Mouse (Mus musculus) lung, postnatal 0 days (tissue): ENCODE measurements around the gene Gm10563. TPM values are rescaled to one million over a fixed set of nuclear protein-coding genes. Genes with fewer than 3 reads are reported as not detected.

ENCODE experiments used
- ATAC-seq: fragments of 200-750 bp; cut with Nextera tagmentation; 2 replicates; pipeline ENCODE4 v1.8.0; 2017; ENCODE audit warnings: moderate library complexity
- DNase-seq: peaks from one replicate; pipeline ENCODE4 v3.0.0-alpha.2; 2016; ENCODE audit warnings: low spot score
- H3K27ac ChIP-seq: fragments of 300-500 bp; sonication (generic); 2 replicates; pipeline ENCODE4 v1.5.1; 2014; ENCODE audit warnings: antibody characterized with exemption, mild to moderate bottlenecking, low read length, mixed read lengths
- H3K27me3 ChIP-seq: fragments of 300-500 bp; sonication (generic); replicated peaks from 2 replicates; pipeline ENCODE4 v1.6.1; 2014; ENCODE audit warnings: low read length, mixed read lengths; ENCODE audit not compliant: insufficient read depth
- H3K36me3 ChIP-seq: fragments of 300-500 bp; sonication (generic); 2 replicates; pipeline ENCODE4 v1.6.1; 2014; ENCODE audit warnings: low read length, mixed read lengths; ENCODE audit not compliant: insufficient read depth
- H3K4me1 ChIP-seq: fragments of 300-500 bp; sonication (generic); 2 replicates; pipeline ENCODE4 v1.6.1; 2014; ENCODE audit warnings: antibody characterized with exemption, low read depth, low read length, mixed read lengths; ENCODE audit not compliant: insufficient read depth
- H3K4me2 ChIP-seq: fragments of 300-500 bp; sonication (generic); replicated peaks from 2 replicates; pipeline ENCODE4 v1.6.1; 2014; ENCODE audit warnings: low read depth, mild to moderate bottlenecking, low read length, moderate library complexity, mixed read lengths
- H3K4me3 ChIP-seq: fragments of 300-500 bp; sonication (generic); 2 replicates; pipeline ENCODE4 v1.5.1; 2014; ENCODE audit warnings: low read depth, low read length
- H3K9ac ChIP-seq: fragments of 300-500 bp; sonication (generic); replicated peaks from 2 replicates; pipeline ENCODE4 v1.6.1; 2014; ENCODE audit warnings: low read depth, mild to moderate bottlenecking
- H3K9me3 ChIP-seq: fragments of 300-500 bp; sonication (generic); 2 replicates; pipeline ENCODE4 v1.6.1; 2016; ENCODE audit warnings: low read length, mixed read lengths
- CTCF ChIP-seq: IDR thresholded peaks from 2 replicates; pipeline ENCODE4 v1.5.1; 2016; ENCODE audit warnings: antibody characterized with exemption, mild to moderate bottlenecking
- EP300 ChIP-seq: IDR thresholded peaks from 2 replicates; pipeline ENCODE4 v1.6.1; 2016; ENCODE audit warnings: antibody characterized with exemption, mild to moderate bottlenecking, control low read depth
- WGBS: fragments of 180-500 bp; shearing (Covaris S2); extraction: QIAGEN DNeasy Blood & Tissue Kit; methylation state at CpG from one replicate; pipeline ENCODE4 v1.1.7; 2014; 5-methylcytosine and 5-hydroxymethylcytosine counted together
- polyA plus RNA-seq: library from polyadenylated mRNA; unstranded; fragments of >200 nt; fragmentation: Nextera tagmentation; extraction: Ambion mirVana; gene quantifications from 2 replicates; pipeline ENCODE4 v1.2.1, GENCODE M21; 2015

The Gm10563 gene
- polyA plus RNA-seq, 1 experiment from 2014 or later, result not detected

GRCm38 (mm10) chr4:155660641-155661040 lies 15.4 kb upstream of the Gm10563 start:
- Histone ChIP-seq H3K4me1 (no peaks in the 10 kb centered on the region), H3K9ac (no peak overlapping the region), H3K27ac (no peak overlapping the region), H3K4me2 (no peak overlapping the region), H3K27me3 (no peaks in the 10 kb centered on the region), H3K4me3 (no peak overlapping the region), H3K36me3 (no peaks in the 10 kb centered on the region), H3K9me3 (no peaks in the 10 kb centered on the region)
- TF ChIP-seq EP300 (no peak), CTCF (no peak)
- DNase-seq, result no peak
- 56% methylated on average over 12 of the region's 12 CpGs for WGBS
- ATAC-seq, result 0 out of 2 replicates have a peak, but pooled peaks have one; percentile 33

- no peak overlapping the region for H3K4me2 ChIP-seq
- H3K4me1 ChIP-seq, result peaks cover 8% of the 10 kb centered on the region
- H3K4me3 ChIP-seq, result no peak overlapping the region
- H3K9me3 ChIP-seq, result no peaks in the 10 kb centered on the region
- no peaks in the 10 kb centered on the region for H3K36me3 ChIP-seq
- TF ChIP-seq CTCF, result no peak
- no peak for TF ChIP-seq EP300
- DNase-seq (no peak), ATAC-seq (no peak)
- no peak overlapping the region for H3K9ac ChIP-seq
- no peak overlapping the region for H3K27ac ChIP-seq
- H3K27me3 ChIP-seq, result 0 out of 2 replicates have a peak, but pooled peaks cover under 1% of the 10 kb centered on the region
- WGBS, result 92% methylated on average over 10 of the region's 10 CpGs
Observed at GRCm38 (mm10) chr4:155658961-155659360, 13.8 kb upstream of the Gm10563 start.

- no peak overlapping the region for H3K9ac ChIP-seq
- H3K9me3 ChIP-seq, result no peaks in the 10 kb centered on the region
- ATAC-seq (no peak), DNase-seq (no peak)
- H3K27ac ChIP-seq, result no peak overlapping the region
- no peak overlapping the region for H3K4me3 ChIP-seq
- H3K4me2 ChIP-seq, result no peak overlapping the region
- no peak for TF ChIP-seq EP300
- TF ChIP-seq CTCF, result no peak
- H3K4me1 ChIP-seq, result peaks cover 23% of the 10 kb centered on the region
- no peaks in the 10 kb centered on the region for H3K36me3 ChIP-seq
- 92% methylated on average over 13 of the region's 13 CpGs for WGBS
- 0 out of 2 replicates have a peak, but pooled peaks cover 4% of the 10 kb centered on the region for H3K27me3 ChIP-seq
Observed at GRCm38 (mm10) chr4:155656214-155656751, 11.1 kb upstream of the Gm10563 start.

- H3K9me3 ChIP-seq, result no peaks in the 10 kb centered on the region
- H3K4me2 ChIP-seq, result peak overlapping the region; percentile 63
- peak overlapping the region; percentile 39 for H3K4me3 ChIP-seq
- H3K4me1 ChIP-seq, result peaks cover 23% of the 10 kb centered on the region
- TF ChIP-seq CTCF (no peak; the same call in 1 of the 2 replicates), EP300 (no peak)
- H3K27me3 ChIP-seq, result 0 out of 2 replicates have a peak, but pooled peaks cover 4% of the 10 kb centered on the region
- peaks cover 2% of the 10 kb centered on the region; the same call in 1 of the 2 replicates for H3K36me3 ChIP-seq
- DNase-seq (peak; percentile 75), ATAC-seq (peak; percentile 59)
- 3% methylated on average over 50 of the region's 52 CpGs for WGBS
- H3K9ac ChIP-seq, result no peak overlapping the region; the same call in 1 of the 2 replicates
- peak overlapping the region; percentile 51; the same call in 1 of the 2 replicates for H3K27ac ChIP-seq
Observed at GRCm38 (mm10) chr4:155654456-155655298, 9.5 kb upstream of the Gm10563 start.

- 0% methylated on average over 6 of the region's 6 CpGs for WGBS
- Histone ChIP-seq H3K27ac (no peak overlapping the region), H3K27me3 (0 out of 2 replicates have a peak, but pooled peaks cover 4% of the 10 kb centered on the region), H3K9me3 (no peaks in the 10 kb centered on the region), H3K9ac (no peak overlapping the region), H3K4me1 (peaks cover 23% of the 10 kb centered on the region), H3K4me2 (peak overlapping the region; percentile 63), H3K36me3 (peaks cover 8% of the 10 kb centered on the region; the same call in 1 of the 2 replicates), H3K4me3 (peak overlapping the region; percentile 39)
- DNase-seq, result peak; percentile 9
- TF ChIP-seq EP300 (no peak), CTCF (no peak)
- ATAC-seq, result no peak
Observed at GRCm38 (mm10) chr4:155654183-155654455, 8.9 kb upstream of the Gm10563 start.

- peak; percentile 56 for TF ChIP-seq CTCF
- no peak for TF ChIP-seq EP300
- Histone ChIP-seq H3K9ac (peak overlapping the region; percentile 9; the same call in 1 of the 2 replicates), H3K4me3 (peak overlapping the region; percentile 33), H3K27me3 (0 out of 2 replicates have a peak, but pooled peaks cover 4% of the 10 kb centered on the region), H3K9me3 (no peaks in the 10 kb centered on the region), H3K4me1 (peaks cover 23% of the 10 kb centered on the region), H3K4me2 (peak overlapping the region; percentile 63), H3K27ac (no peak overlapping the region), H3K36me3 (peaks cover 13% of the 10 kb centered on the region; the same call in 1 of the 2 replicates)
- whole genome bisulfite sequencing, result 1% methylated on average over 31 of the region's 31 CpGs
- ATAC-seq, result no peak
- peak; percentile 46 for DNase-seq
Observed at GRCm38 (mm10) chr4:155653451-155654182, 8.4 kb upstream of the Gm10563 start.
